26 mouse cellular contexts compared by ENCODE assay signal in genomic region chr1:191811774-191812173, GRCm38 (mm10). TPM values are rescaled to one million over a fixed set of nuclear protein-coding genes. Genes with fewer than 3 reads are reported as not detected.
A peak's percentile ranks its signal among the peaks of the same experiment; 100 is the strongest.
DNase-seq lines count a peak whose midpoint lies in the region; ATAC-seq lines count a peak whose summit lies in the region.
"Had no signal": no experiment of that assay in that cellular context is flagged by ENCODE, and none has a peak within 500 bp of the region (broad histone marks: within the 10 kb centered on the region; RNA-seq: fewer than 3 reads in every experiment).

No protein-coding gene starts in this region.

- H3K27me3 ChIP-seq in kidney, embryonic 15.5 days: no peaks in the 10 kb centered on the region
- no peaks in the 10 kb centered on the region for H3K27me3 ChIP-seq in lung, embryonic 16.5 days (ENCODE audit: control insufficient read depth, insufficient read depth, low read depth, low read length)
- H3K27me3 ChIP-seq: embryonic facial prominence, embryonic 12.5 days; embryonic facial prominence, embryonic 15.5 days; heart, embryonic 12.5 days; heart, embryonic 15.5 days; hindbrain, embryonic 13.5 days had no signal

- no peaks in the 10 kb centered on the region for H3K4me1 ChIP-seq in kidney, embryonic 15.5 days
- H3K4me1 ChIP-seq in lung, embryonic 16.5 days (replicated peaks; ENCODE audit: control insufficient read depth, insufficient read depth, low read length): no peaks in the 10 kb centered on the region; the same call in 1 of the 2 replicates
- H3K4me1 ChIP-seq: embryonic facial prominence, embryonic 12.5 days; embryonic facial prominence, embryonic 15.5 days; heart, embryonic 12.5 days had no signal

- H3K27ac ChIP-seq in kidney, embryonic 15.5 days: no peak overlapping the region
- H3K27ac ChIP-seq in lung, embryonic 16.5 days (ENCODE audit: low read length): no peak overlapping the region
- H3K27ac ChIP-seq: embryonic facial prominence, embryonic 12.5 days; embryonic facial prominence, embryonic 15.5 days; gastrocnemius, adult 2 months; heart, embryonic 15.5 days; hindbrain, embryonic 10.5 days; hindbrain, embryonic 13.5 days had no signal

- H3K4me2 ChIP-seq in kidney, embryonic 15.5 days: no peak overlapping the region
- no peak overlapping the region for H3K4me2 ChIP-seq in lung, embryonic 16.5 days (ENCODE audit: low read depth, low read length)
- H3K4me2 ChIP-seq: embryonic facial prominence, embryonic 12.5 days; embryonic facial prominence, embryonic 15.5 days; heart, embryonic 12.5 days; heart, embryonic 15.5 days; hindbrain, embryonic 13.5 days had no signal

- no peak overlapping the region for H3K4me3 ChIP-seq in kidney, embryonic 15.5 days (replicated peaks)
- H3K4me3 ChIP-seq in lung, embryonic 16.5 days (ENCODE audit: low read length): no peak overlapping the region
- H3K4me3 ChIP-seq: embryonic facial prominence, embryonic 12.5 days; embryonic facial prominence, embryonic 15.5 days; gastrocnemius, adult 2 months; heart, embryonic 12.5 days; heart, embryonic 15.5 days; hindbrain, embryonic 10.5 days; hindbrain, embryonic 13.5 days had no signal

- 72% methylated on average over 12 of the region's 12 CpGs for WGBS in kidney, embryonic 15.5 days
- WGBS in lung, embryonic 16.5 days: 60% methylated on average over 12 of the region's 12 CpGs

- ATAC-seq in kidney, embryonic 15.5 days (replicated peaks; ENCODE audit: low FRiP score): 0 out of 2 replicates have a peak, but pooled peaks have one; percentile 28
- ATAC-seq in lung, embryonic 16.5 days (ENCODE audit: low read depth): peak; percentile 68
- ATAC-seq: forebrain, embryonic 14.5 days; forebrain, postnatal 0 days had no signal

- H3K36me3 ChIP-seq in kidney, embryonic 15.5 days: no peaks in the 10 kb centered on the region
- no peaks in the 10 kb centered on the region for H3K36me3 ChIP-seq in lung, embryonic 16.5 days (ENCODE audit: control insufficient read depth, insufficient read depth, low read length)
- H3K36me3 ChIP-seq: embryonic facial prominence, embryonic 12.5 days; embryonic facial prominence, embryonic 15.5 days; heart, embryonic 12.5 days; heart, embryonic 15.5 days; hindbrain, embryonic 10.5 days; hindbrain, embryonic 13.5 days had no signal

- no peak overlapping the region for H3K9ac ChIP-seq in kidney, embryonic 15.5 days
- no peak overlapping the region for H3K9ac ChIP-seq in lung, embryonic 16.5 days (ENCODE audit: low read length)
- H3K9ac ChIP-seq: embryonic facial prominence, embryonic 12.5 days; embryonic facial prominence, embryonic 15.5 days; forebrain, postnatal 0 days; heart, embryonic 12.5 days; heart, embryonic 15.5 days; hindbrain, embryonic 13.5 days had no signal

- peaks cover 2% of the 10 kb centered on the region; the same call in 1 of the 2 replicates for H3K9me3 ChIP-seq in kidney, embryonic 15.5 days (replicated peaks)
- peaks cover 2% of the 10 kb centered on the region; the same call in 1 of the 2 replicates for H3K9me3 ChIP-seq in lung, embryonic 16.5 days (ENCODE audit: control insufficient read depth, low read length)
- H3K9me3 ChIP-seq: embryonic facial prominence, embryonic 12.5 days; embryonic facial prominence, embryonic 15.5 days; hindbrain, embryonic 13.5 days had no signal

- no peak for DNase-seq in kidney, postnatal 36 days
- DNase-seq in lung, postnatal 14 days: peak; percentile 43
- peak; percentile 45 to 72 for DNase-seq in lung, postnatal 4 days
- DNase-seq in gastrocnemius, postnatal 10 days: no peak
- DNase-seq in layer of hippocampus, adult 9-10 months (ENCODE audit: low spot score): no peak
- no peak for DNase-seq in thymus, postnatal 4 days
- DNase-seq: adrenal gland, postnatal 10 days; adrenal gland, postnatal 36 days; cerebellum, adult 18-20 months; cerebellum, adult 9-10 months; cerebellum, postnatal 25 days; forebrain, postnatal 0 days; gastrocnemius, adult 2 months; gastrocnemius, postnatal 25 days; heart, adult 18-20 months; heart, postnatal 10 days; heart, postnatal 36 days had no signal

RNA-seq across cellular contexts. Expression of gene Nek2, which starts 9.5 kb away (rescaled TPM):
- 44.5 and 45.1 TPM in 2 replicates for polyA plus RNA-seq in kidney, embryonic 15.5 days (2015; fragmentation: Nextera tagmentation; extraction: Ambion mirVana)
- 52.9 and 54.5 TPM in 2 replicates for polyA plus RNA-seq in lung, embryonic 16.5 days (2015; fragmentation: Nextera tagmentation; extraction: Ambion mirVana)
- total RNA-seq in gastrocnemius, postnatal 10 days (2021): 1 to 10 TPM; 4.7 to 4.9 TPM

Comparison
In these comparisons a context has a peak if more than half of its experiments do, and no peak if none do; other contexts are left out.
1. DNase-seq: peak in lung, postnatal 14 days (single experiment) and lung, postnatal 4 days (2 of 2); none in kidney, postnatal 36 days (0 of 2), gastrocnemius, postnatal 10 days (single experiment), layer of hippocampus, adult 9-10 months (single experiment) and thymus, postnatal 4 days (single experiment).